Mouse (Mus musculus) forelimb bud, embryonic 11.5 days (tissue): ENCODE data around the gene Snrnp35.
"Not testable (repeated sequence)": the region's sequence is repeated elsewhere in the genome, so short reads cannot be mapped to it uniquely, and the experiment has no call there.

Source experiments
- DNase-seq: peaks from one replicate; pipeline ENCODE4 v3.0.0-alpha.2; 2012; ENCODE audit warnings: low read depth, low spot score

The Snrnp35 gene

DNA sequence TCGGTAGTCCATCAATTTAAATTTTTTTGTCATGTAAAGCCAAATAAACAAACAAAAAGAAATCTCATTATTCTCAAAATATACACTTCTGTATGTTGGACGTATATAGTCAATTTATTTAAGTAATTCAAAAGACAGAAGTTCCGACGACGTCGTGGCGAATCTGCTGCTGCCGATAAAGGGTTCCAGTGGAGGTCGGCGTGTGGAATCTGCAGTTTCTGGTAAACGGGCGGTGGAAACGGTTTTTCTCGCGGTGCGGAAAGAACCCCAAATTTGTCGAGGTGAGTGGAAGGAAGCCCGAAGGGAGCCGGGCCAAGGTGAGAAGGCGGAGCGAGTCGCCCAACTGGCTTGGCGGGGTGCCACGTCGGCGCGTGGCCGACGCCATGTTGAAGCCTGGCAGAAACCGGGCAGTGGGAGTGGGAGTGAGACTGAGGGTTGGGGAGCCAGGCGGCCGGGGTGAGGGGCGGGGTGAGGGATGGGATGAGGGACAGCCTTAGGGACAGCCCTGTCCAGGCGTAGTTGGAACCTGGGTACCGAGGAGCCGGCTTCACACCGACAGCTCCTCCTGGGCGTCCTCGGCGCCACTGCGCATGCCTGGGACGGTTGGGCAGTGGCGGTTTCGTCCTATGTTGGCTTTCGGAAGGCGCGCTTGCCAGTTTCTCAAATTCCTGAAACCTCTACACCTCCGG lies at the start of gene Snrnp35:
Gene Snrnp35, plus strand, starts transcription at position 169 of the 689 bp plus-strand sequence.
- DNase-seq = peak; percentile 91

GRCm38 (mm10) chr5:124438229-124438628 lies 44.7 kb upstream of the Snrnp35 start:
- no peak for DNase-seq

- DNase-seq = no peak
Observed at GRCm38 (mm10) chr5:124438746-124439145, 44.2 kb upstream of the Snrnp35 start.

GRCm38 (mm10) chr5:124439447-124440093 lies 43.4 kb upstream of the Snrnp35 start, which contains the start of gene Kmt5a:
Kmt5a (plus strand) TSS chr5:124439930.
- peak; percentile 96 for DNase-seq

DNA sequence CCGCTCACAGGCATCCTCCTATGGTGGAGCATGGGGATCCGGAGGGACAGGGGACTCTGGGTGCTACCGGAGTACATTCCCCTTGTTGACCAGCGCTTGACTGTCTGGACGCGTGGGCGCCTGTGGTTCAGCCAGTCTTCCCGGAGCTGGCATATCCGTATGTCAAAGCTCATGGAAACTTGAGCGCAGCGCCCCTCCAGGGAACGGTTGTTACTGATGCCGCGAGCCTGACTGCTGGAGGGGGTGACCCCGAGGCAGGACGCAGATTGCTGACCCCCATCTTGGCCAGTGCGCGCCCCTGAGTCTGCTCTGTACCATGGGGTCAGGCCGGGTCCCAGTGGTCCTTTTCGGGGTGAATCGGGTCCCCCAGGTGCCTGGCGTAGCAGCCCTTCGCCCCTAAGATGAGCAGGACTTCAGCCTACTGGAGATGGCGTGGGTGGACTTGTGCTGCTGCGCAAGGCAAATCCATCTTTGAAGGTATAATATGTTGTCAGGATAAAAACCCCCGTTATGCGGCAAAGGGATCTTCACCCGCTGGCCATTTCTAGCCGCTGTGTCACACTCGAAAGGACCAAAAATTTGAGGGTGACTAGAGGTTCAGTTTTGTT lies 42.7 kb upstream of the Snrnp35 start:
- DNase-seq = peak; percentile 61

GRCm38 (mm10) chr5:124442628-124443027 lies 40.3 kb upstream of the Snrnp35 start:
- no peak for DNase-seq

- no peak for DNase-seq
Observed at GRCm38 (mm10) chr5:124444208-124444607, 38.7 kb upstream of the Snrnp35 start.

DNA sequence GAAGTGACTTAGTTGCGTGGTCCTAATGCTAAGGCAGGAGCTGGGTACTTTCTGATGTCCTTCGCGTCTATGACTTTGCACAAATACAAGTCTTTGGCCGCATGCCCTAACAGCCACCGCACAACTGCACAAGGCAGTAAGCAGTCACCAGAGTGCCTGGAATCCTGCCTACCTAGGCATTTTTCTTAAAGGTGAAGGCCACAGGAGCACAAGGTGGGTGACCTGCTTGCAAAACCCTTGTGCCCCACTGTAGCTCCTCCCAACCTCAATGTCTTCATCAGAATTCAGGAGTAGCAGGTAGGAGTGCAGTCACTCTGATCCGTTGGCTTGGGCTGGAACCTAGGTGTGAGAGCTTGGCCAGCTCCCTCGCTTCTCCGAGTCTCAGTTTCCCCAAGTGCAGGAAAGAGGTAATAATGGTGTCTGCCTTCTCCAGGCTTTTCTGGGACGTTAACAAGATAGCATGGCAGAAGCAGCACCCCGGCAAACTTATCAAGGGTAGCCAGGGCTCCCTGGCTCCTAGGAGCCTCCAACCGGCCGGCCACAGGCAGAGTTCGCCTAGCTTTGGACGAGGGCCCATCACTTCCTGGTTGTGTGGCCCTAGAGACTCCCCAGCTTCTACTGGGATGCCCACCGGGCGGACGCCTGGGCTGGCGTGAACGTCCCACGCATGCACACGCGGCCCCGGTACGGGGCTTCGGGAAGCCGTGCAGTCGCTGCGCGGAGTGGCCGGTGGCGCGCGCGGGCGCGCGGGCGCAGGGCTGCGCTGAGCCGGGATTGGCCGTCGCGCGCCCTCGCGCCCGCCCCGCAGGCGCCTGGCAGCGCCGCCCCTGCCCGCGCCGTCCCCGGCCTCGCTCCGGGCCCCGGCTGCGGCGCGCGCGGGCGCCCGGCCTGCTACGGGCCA lies 38.0 kb upstream of the Snrnp35 start:
- DNase-seq = peak; percentile 70

DNA sequence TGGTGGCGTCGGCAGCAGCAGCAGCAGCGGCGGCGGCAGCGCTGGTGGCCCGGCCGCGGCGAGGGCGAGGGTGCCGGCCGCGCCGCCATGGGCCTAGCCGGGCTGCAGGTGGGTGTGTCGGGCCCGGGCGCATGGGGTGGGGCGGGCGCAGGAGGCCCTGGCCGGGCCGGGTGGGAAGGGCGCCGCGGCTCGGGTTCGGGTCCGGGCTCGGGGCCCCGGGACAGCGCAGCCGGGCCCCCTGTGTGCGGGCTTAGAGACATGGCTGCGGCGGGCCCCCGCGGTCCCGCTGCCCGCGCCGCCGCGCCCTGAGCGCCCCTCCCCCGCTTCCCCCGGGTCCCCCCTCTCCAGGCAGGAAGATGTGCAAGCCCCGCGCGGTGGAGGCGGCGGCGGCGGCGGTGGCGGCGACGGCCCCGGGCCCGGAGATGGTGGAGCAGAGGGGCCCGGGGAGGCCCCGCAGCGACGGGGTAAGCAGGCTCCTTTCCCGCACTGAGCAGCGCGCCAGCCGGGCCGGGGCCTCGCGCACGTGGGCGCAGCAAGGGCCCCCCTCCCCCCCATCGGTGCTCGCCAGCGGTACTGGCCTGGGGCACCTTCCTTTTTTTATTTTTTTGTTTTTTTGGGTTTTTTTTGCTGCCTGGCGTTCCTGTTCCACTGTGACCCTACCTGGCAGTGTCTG lies 37.2 kb upstream of the Snrnp35 start:
- DNase-seq = no peak

DNA sequence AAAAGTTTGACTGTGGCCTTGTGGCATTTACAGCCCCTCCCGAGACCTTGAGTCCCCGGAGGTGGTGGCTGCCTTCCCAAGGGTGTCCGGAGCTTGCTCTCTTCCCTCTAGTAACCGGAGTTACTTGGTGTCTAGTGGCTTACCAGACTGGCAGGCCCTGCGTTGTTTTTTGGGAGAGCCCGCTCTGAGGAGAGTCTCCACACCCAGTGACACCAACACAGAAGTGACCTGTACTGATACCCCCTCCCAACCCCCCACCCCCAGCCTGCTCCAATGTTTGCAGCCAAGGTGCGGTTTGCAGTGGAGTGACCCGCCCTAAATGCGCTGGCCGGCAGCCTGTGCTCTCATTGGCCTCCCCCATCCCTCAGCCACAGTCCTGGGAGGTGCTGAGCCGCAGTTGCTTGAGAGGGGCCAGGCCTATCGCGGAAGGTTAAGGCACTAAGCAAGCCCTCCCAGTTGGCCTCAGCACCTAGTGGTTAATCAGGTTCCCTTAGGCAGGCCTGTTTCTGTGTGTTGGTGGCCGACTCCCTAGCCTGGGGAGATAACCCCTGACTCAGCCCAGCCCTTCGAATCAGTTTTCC lies 36.5 kb upstream of the Snrnp35 start:
- DNase-seq = peak; percentile 65

- no peak for DNase-seq
Observed at GRCm38 (mm10) chr5:124449494-124449893, 33.4 kb upstream of the Snrnp35 start.

DNA sequence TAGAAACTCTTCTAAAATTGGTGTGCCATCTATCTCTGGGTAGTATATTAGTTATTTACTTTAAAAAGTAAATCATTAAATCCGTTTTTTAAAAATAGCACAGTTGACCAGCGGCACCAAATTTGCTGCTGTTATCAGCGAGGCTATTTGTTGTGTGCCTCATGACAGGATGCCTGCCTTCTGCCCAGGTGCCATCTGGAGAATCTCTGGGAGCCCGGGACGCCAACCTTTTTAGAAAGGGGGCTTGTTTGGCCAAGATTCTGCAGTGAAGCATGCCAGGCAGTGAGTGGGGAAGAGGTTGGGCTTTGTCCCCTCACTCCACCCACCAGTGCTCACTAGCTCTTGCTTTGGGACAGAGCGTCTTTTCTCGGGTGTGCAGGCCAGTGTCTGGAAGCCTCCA lies 32.9 kb upstream of the Snrnp35 start:
- DNase-seq = no peak

GRCm38 (mm10) chr5:124450641-124451340 lies 32.1 kb upstream of the Snrnp35 start:
- no peak for DNase-seq

DNA sequence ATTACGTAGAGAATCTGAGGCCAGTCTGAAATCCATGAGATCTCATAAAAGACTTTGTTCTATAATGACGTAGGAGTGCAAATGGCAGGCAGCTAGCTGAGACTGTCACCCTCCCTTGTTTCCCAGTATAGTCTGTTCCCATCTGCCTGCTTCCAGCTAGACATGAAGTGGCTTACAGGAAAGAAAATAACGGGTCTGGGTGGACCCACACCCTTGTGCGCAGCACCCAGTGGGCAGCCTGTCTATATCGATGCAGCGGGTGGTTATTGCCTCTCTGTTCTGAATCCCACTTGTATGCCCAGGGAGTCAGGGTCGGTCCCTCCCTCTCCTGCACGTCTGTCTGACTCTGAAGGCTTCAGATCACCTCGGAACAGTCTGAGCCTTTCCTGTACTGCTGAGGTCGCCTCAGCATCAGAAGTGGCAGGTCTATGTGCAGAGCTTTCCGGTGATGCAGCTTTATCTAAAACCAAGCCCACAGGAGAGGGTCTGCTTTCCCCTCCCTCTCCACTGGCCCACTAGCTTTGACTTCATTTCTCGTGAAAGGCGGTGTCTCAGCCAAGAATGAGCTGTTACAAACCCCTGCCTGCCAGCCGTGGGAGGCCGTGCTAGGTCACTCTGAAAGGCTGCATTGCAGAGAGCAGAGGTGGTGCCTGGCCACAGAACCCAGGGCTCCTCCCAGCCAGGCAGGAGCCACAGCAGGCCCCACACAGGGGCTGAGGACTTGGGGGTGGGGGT lies 30.3 kb upstream of the Snrnp35 start:
- DNase-seq = no peak

- no peak for DNase-seq
Observed at GRCm38 (mm10) chr5:124453339-124454081, 29.4 kb upstream of the Snrnp35 start.

GRCm38 (mm10) chr5:124454082-124454419 lies 28.9 kb upstream of the Snrnp35 start:
- no peak for DNase-seq

GRCm38 (mm10) chr5:124456762-124457161 lies 26.2 kb upstream of the Snrnp35 start:
- no peak for DNase-seq

GRCm38 (mm10) chr5:124460922-124461321 lies 22.0 kb upstream of the Snrnp35 start:
- DNase-seq = not testable (repeated sequence)
